Mouse (Mus musculus): ENCODE measurements around the gene Olfr684. TPM values are rescaled to one million over a fixed set of nuclear protein-coding genes. Genes with fewer than 3 reads are reported as not detected.

Olfr684 gene
- total RNA-seq (2023), result not detected

DNA sequence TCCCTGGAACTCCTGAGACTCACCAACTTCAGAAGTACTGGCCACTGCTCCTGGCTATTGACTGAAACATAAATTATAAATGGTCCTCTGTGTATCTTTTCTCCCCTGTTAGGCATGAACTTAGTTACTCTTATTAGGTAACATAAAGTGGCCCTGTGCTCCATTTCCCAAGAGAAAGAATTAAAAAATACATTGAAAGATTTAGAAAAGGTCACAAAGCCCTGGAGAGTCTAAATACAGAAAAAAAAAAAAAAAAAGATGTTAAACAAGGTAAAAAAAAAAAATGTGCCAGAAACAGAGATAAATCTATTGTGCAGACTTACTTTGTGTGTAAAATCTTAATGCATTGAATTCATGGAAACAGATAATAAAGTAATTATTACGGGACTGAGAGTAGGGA, at the start of gene Olfr684:
Gene Olfr684, minus strand, starts transcription at position 101 of the 400 bp plus-strand sequence.

DNA sequence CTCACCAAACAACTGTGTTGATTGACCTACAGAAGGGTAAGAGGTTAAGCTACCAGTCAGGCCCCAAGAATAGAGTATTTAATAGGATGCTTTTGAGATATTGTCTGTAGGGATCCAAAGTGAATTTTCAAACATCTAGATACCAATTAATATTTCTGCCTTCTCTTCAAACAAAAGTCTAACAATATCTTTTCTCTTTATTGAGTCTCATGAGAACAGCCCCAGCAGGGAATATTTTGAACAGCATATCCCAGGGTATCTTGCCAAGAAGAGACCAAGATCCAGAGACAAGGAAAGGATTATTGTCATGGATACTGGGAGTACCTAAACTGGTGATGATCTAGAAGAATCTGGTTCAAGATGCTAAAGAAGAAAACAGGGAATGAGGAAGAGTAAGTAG, 43.9 kb upstream of the Olfr684 start, which contains the start of gene Olfr686:
Gene Olfr686, minus strand, starts transcription at position 101 of the 400 bp plus-strand sequence.

DNA sequence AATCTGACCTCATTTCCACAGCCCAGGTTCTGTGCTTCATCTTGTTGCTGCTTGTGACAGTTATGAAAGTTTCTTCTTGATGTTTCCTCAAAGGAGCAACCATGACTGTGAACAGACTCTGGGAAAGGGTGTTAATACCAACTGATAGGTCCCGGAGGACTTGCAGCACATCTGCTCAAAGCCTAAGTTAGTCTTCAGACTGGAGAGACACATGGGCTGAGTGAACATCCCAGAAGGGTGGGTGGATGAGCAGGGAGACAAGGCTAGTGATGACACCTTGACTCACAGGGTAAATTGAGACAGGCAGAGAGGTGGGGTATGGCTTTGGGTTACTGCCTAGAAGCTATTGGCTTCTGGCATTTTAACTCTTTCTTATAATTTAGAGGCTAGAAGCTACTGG, 22.5 kb upstream of the Olfr684 start, which contains the start of gene Olfr685:
Gene Olfr685, minus strand, starts transcription at position 101 of the 400 bp plus-strand sequence.

DNA sequence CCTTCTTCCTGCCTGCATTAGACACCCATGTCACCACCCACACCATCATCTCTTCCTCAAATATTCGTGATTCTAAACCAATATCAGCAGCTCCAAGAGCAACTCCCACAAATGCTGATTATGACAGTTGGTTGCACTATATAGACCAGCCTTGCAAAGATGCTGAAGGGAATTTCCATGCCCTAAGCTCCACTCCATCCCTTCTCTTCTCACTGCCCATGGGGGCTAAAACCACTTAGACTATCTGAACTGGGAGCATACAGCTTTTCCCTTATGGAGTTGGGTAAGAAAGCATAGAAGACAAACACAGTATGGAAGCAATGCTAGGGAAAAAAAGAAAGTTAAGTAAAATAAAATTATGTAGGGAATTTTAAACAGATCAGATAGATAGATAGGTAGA, 16.5 kb downstream of the Olfr684 start, which contains the start of gene Olfr683:
Gene Olfr683, minus strand, starts transcription at position 101 of the 400 bp plus-strand sequence.

DNA sequence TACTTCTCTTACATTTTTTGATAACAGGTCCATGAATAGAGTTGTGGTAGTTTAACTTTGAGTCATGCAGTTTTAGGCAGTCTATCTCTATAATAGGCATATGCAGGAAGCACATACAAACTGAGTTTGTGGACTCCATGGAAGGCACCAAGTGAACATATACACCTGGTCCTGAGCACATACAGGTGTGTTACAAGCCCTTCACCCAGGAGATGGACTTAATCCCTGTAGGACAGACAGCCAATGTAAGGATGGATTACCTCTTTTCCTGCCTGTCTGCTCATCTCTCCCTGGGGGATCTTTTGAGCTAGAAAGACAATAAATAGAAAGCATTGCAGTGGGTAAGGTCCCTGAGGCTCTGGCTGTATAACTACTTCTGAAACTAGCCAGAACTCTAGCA, 46.9 kb downstream of the Olfr684 start, which contains the start of gene Olfr681:
Gene Olfr681, plus strand, starts transcription at position 301 of the 400 bp plus-strand sequence.

Other genes starting within 250 kb of the Olfr684 start
- not detected for gene Olfr667, start 242.2 kb downstream of the Olfr684 start, total RNA-seq (2023)
- not detected for gene Olfr668, start 235.6 kb downstream of the Olfr684 start, total RNA-seq (2023)
- gene Olfr669, start 229.4 kb downstream of the Olfr684 start, total RNA-seq (2023), result not detected
- not detected for gene Olfr670, start 201.0 kb downstream of the Olfr684 start, total RNA-seq (2023)
- gene Olfr671, start 184.5 kb downstream of the Olfr684 start, total RNA-seq (2023), result not detected
- not detected for gene Olfr672, start 161.6 kb downstream of the Olfr684 start, total RNA-seq (2023)
- not detected for gene Olfr675, start 135.2 kb downstream of the Olfr684 start, total RNA-seq (2023)
- gene Olfr676, start 131.0 kb downstream of the Olfr684 start, total RNA-seq (2023), result not detected
- not detected for gene Olfr677, start 112.3 kb downstream of the Olfr684 start, total RNA-seq (2023)
- gene Olfr678, start 99.2 kb downstream of the Olfr684 start, total RNA-seq (2023), result not detected
- gene Olfr679, start 82.4 kb downstream of the Olfr684 start, total RNA-seq (2023), result not detected
- gene Olfr680-ps1, start 70.8 kb downstream of the Olfr684 start, total RNA-seq (2023), result not detected
- not detected for gene Olfr681, start 46.8 kb downstream of the Olfr684 start, total RNA-seq (2023)
- gene Olfr683, start 16.6 kb downstream of the Olfr684 start, total RNA-seq (2023), result not detected
- not detected for gene Olfr685, start 22.4 kb upstream of the Olfr684 start, total RNA-seq (2023)
- not detected for gene Olfr686, start 43.8 kb upstream of the Olfr684 start, total RNA-seq (2023)
- not detected for gene Olfr688, start 124.4 kb upstream of the Olfr684 start, total RNA-seq (2023)
- gene Olfr689, start 147.5 kb upstream of the Olfr684 start, total RNA-seq (2023), result not detected
- not detected for gene Olfr690, start 170.5 kb upstream of the Olfr684 start, total RNA-seq (2023)
- gene Olfr691, start 178.6 kb upstream of the Olfr684 start, total RNA-seq (2023), result not detected
- gene Olfr692, start 204.6 kb upstream of the Olfr684 start, total RNA-seq (2023), result not detected
- gene Gm5901, start 211.4 kb upstream of the Olfr684 start, total RNA-seq (2023), result not detected
- 31.0 TPM for gene Fam160a2, start 236.4 kb upstream of the Olfr684 start, total RNA-seq (2023)
- gene Cnga4, start 240.9 kb upstream of the Olfr684 start, total RNA-seq (2023), result not detected

All from CD4-positive naive resting alpha-beta T cell, adult 76 days (primary cell).